Mouse (Mus musculus): ENCODE data around the gene Snapc3. TPM values are rescaled to one million over a fixed set of nuclear protein-coding genes. Genes with fewer than 3 reads are reported as not detected.
A peak's percentile ranks its signal among the peaks of the same experiment; 100 is the strongest.

Gene Snapc3
- polyA plus RNA-seq, 1 experiment from 2014 or later, result 63.1 TPM

GRCm38 (mm10) chr4:83385091-83385490 is 32.4 kb upstream of the Snapc3 start:
- no peak for DNase-seq (ENCODE audit: low spot score)
- Histone ChIP-seq H3K27me3 (ENCODE audit: control insufficient read depth, insufficient read depth, low read length) (no peaks in the 10 kb centered on the region), H3K27ac (replicated peaks; ENCODE audit: low read depth, low read length) (no peak overlapping the region), H3K9me3 (replicated peaks; ENCODE audit: control insufficient read depth, low read length) (no peaks in the 10 kb centered on the region), H3K9ac (replicated peaks; ENCODE audit: low read length) (no peak overlapping the region), H3K4me3 (ENCODE audit: low read depth, low read length) (no peak overlapping the region), H3K4me2 (ENCODE audit: low read depth, low read length) (no peak overlapping the region), H3K36me3 (replicated peaks; ENCODE audit: control insufficient read depth, insufficient read depth, low read depth, low read length) (no peaks in the 10 kb centered on the region), H3K4me1 (ENCODE audit: control insufficient read depth, insufficient read depth, low read length) (no peaks in the 10 kb centered on the region)
- no peak for ATAC-seq (replicated peaks; ENCODE audit: insufficient number of reproducible peaks, low FRiP score, low TSS enrichment, low read depth)

- ATAC-seq (replicated peaks; ENCODE audit: insufficient number of reproducible peaks, low FRiP score, low TSS enrichment, low read depth) (no peak), DNase-seq (ENCODE audit: low spot score) (no peak)
- H3K9ac ChIP-seq (replicated peaks; ENCODE audit: low read length), result no peak overlapping the region
- no peaks in the 10 kb centered on the region for H3K4me1 ChIP-seq (ENCODE audit: control insufficient read depth, insufficient read depth, low read length)
- H3K27ac ChIP-seq (replicated peaks; ENCODE audit: low read depth, low read length), result no peak overlapping the region
- no peaks in the 10 kb centered on the region for H3K27me3 ChIP-seq (ENCODE audit: control insufficient read depth, insufficient read depth, low read length)
- no peaks in the 10 kb centered on the region for H3K36me3 ChIP-seq (replicated peaks; ENCODE audit: control insufficient read depth, insufficient read depth, low read depth, low read length)
- no peak overlapping the region for H3K4me2 ChIP-seq (ENCODE audit: low read depth, low read length)
- no peaks in the 10 kb centered on the region for H3K9me3 ChIP-seq (replicated peaks; ENCODE audit: control insufficient read depth, low read length)
- WGBS, result 61% methylated on average over 2 of the region's 2 CpGs
- H3K4me3 ChIP-seq (ENCODE audit: low read depth, low read length), result no peak overlapping the region
Observed at GRCm38 (mm10) chr4:83390551-83390950, 27.0 kb upstream of the Snapc3 start.

- Histone ChIP-seq H3K4me2 (ENCODE audit: low read depth, low read length) (no peak overlapping the region), H3K9me3 (replicated peaks; ENCODE audit: control insufficient read depth, low read length) (no peaks in the 10 kb centered on the region), H3K9ac (replicated peaks; ENCODE audit: low read length) (no peak overlapping the region), H3K4me1 (ENCODE audit: control insufficient read depth, insufficient read depth, low read length) (no peaks in the 10 kb centered on the region), H3K4me3 (ENCODE audit: low read depth, low read length) (no peak overlapping the region), H3K27me3 (ENCODE audit: control insufficient read depth, insufficient read depth, low read length) (no peaks in the 10 kb centered on the region), H3K36me3 (replicated peaks; ENCODE audit: control insufficient read depth, insufficient read depth, low read depth, low read length) (no peaks in the 10 kb centered on the region), H3K27ac (replicated peaks; ENCODE audit: low read depth, low read length) (no peak overlapping the region)
- DNase-seq (ENCODE audit: low spot score) (no peak), ATAC-seq (replicated peaks; ENCODE audit: insufficient number of reproducible peaks, low FRiP score, low TSS enrichment, low read depth) (no peak)
- 23% methylated on average over 3 of the region's 3 CpGs for WGBS
Observed at GRCm38 (mm10) chr4:83391956-83392355, 25.6 kb upstream of the Snapc3 start.

- Histone ChIP-seq H3K4me2 (ENCODE audit: low read depth, low read length) (no peak overlapping the region), H3K36me3 (replicated peaks; ENCODE audit: control insufficient read depth, insufficient read depth, low read depth, low read length) (no peaks in the 10 kb centered on the region), H3K9me3 (replicated peaks; ENCODE audit: control insufficient read depth, low read length) (no peaks in the 10 kb centered on the region), H3K27me3 (ENCODE audit: control insufficient read depth, insufficient read depth, low read length) (no peaks in the 10 kb centered on the region), H3K4me3 (ENCODE audit: low read depth, low read length) (no peak overlapping the region), H3K9ac (replicated peaks; ENCODE audit: low read length) (no peak overlapping the region), H3K4me1 (ENCODE audit: control insufficient read depth, insufficient read depth, low read length) (no peaks in the 10 kb centered on the region), H3K27ac (replicated peaks; ENCODE audit: low read depth, low read length) (no peak overlapping the region)
- ATAC-seq (replicated peaks; ENCODE audit: insufficient number of reproducible peaks, low FRiP score, low TSS enrichment, low read depth) (no peak), DNase-seq (ENCODE audit: low spot score) (no peak)
- 86% methylated on average over 1 of the region's 1 CpGs for WGBS
Observed at GRCm38 (mm10) chr4:83393733-83394132, 23.8 kb upstream of the Snapc3 start.

- DNase-seq (ENCODE audit: low spot score), result no peak
- H3K4me2 ChIP-seq (ENCODE audit: low read depth, low read length), result no peak overlapping the region
- ATAC-seq (replicated peaks; ENCODE audit: insufficient number of reproducible peaks, low FRiP score, low TSS enrichment, low read depth), result no peak
- no peak overlapping the region for H3K4me3 ChIP-seq (ENCODE audit: low read depth, low read length)
- H3K27ac ChIP-seq (replicated peaks; ENCODE audit: low read depth, low read length), result no peak overlapping the region
- H3K27me3 ChIP-seq (ENCODE audit: control insufficient read depth, insufficient read depth, low read length), result no peaks in the 10 kb centered on the region
- H3K9me3 ChIP-seq (replicated peaks; ENCODE audit: control insufficient read depth, low read length), result no peaks in the 10 kb centered on the region
- no peak overlapping the region for H3K9ac ChIP-seq (replicated peaks; ENCODE audit: low read length)
- no peaks in the 10 kb centered on the region for H3K36me3 ChIP-seq (replicated peaks; ENCODE audit: control insufficient read depth, insufficient read depth, low read depth, low read length)
- H3K4me1 ChIP-seq (ENCODE audit: control insufficient read depth, insufficient read depth, low read length), result no peaks in the 10 kb centered on the region
- WGBS, result 97% methylated on average over 4 of the region's 4 CpGs
Observed at GRCm38 (mm10) chr4:83396346-83396745, 21.2 kb upstream of the Snapc3 start.

- Histone ChIP-seq H3K4me3 (ENCODE audit: low read depth, low read length) (no peak overlapping the region), H3K27ac (replicated peaks; ENCODE audit: low read depth, low read length) (no peak overlapping the region), H3K9me3 (replicated peaks; ENCODE audit: control insufficient read depth, low read length) (no peaks in the 10 kb centered on the region), H3K27me3 (ENCODE audit: control insufficient read depth, insufficient read depth, low read length) (no peaks in the 10 kb centered on the region), H3K4me2 (ENCODE audit: low read depth, low read length) (no peak overlapping the region), H3K4me1 (ENCODE audit: control insufficient read depth, insufficient read depth, low read length) (no peaks in the 10 kb centered on the region), H3K36me3 (replicated peaks; ENCODE audit: control insufficient read depth, insufficient read depth, low read depth, low read length) (no peaks in the 10 kb centered on the region), H3K9ac (replicated peaks; ENCODE audit: low read length) (no peak overlapping the region)
- 62% methylated on average over 9 of the region's 9 CpGs for WGBS
- DNase-seq (ENCODE audit: low spot score) (no peak), ATAC-seq (replicated peaks; ENCODE audit: insufficient number of reproducible peaks, low FRiP score, low TSS enrichment, low read depth) (no peak)
Observed at GRCm38 (mm10) chr4:83396996-83397770, 20.3 kb upstream of the Snapc3 start.

- ATAC-seq (replicated peaks; ENCODE audit: insufficient number of reproducible peaks, low FRiP score, low TSS enrichment, low read depth) (no peak), DNase-seq (ENCODE audit: low spot score) (peak; percentile 11)
- H3K4me1 ChIP-seq (ENCODE audit: control insufficient read depth, insufficient read depth, low read length), result no peaks in the 10 kb centered on the region
- no peaks in the 10 kb centered on the region for H3K27me3 ChIP-seq (ENCODE audit: control insufficient read depth, insufficient read depth, low read length)
- H3K4me2 ChIP-seq (ENCODE audit: low read depth, low read length), result no peak overlapping the region
- no peak overlapping the region for H3K27ac ChIP-seq (replicated peaks; ENCODE audit: low read depth, low read length)
- H3K9me3 ChIP-seq (replicated peaks; ENCODE audit: control insufficient read depth, low read length), result no peaks in the 10 kb centered on the region; the same call in 1 of the 2 replicates
- no peak overlapping the region for H3K9ac ChIP-seq (replicated peaks; ENCODE audit: low read length)
- 89% methylated on average over 2 of the region's 2 CpGs for WGBS
- H3K4me3 ChIP-seq (ENCODE audit: low read depth, low read length), result no peak overlapping the region
- H3K36me3 ChIP-seq (replicated peaks; ENCODE audit: control insufficient read depth, insufficient read depth, low read depth, low read length), result no peaks in the 10 kb centered on the region
Observed at GRCm38 (mm10) chr4:83398527-83398926, 19.0 kb upstream of the Snapc3 start.

GRCm38 (mm10) chr4:83400691-83401595 is 16.6 kb upstream of the Snapc3 start:
- H3K27me3 ChIP-seq (ENCODE audit: control insufficient read depth, insufficient read depth, low read length), result no peaks in the 10 kb centered on the region
- no peak overlapping the region for H3K4me2 ChIP-seq (ENCODE audit: low read depth, low read length)
- no peaks in the 10 kb centered on the region for H3K36me3 ChIP-seq (replicated peaks; ENCODE audit: control insufficient read depth, insufficient read depth, low read depth, low read length)
- no peak for ATAC-seq (replicated peaks; ENCODE audit: insufficient number of reproducible peaks, low FRiP score, low TSS enrichment, low read depth)
- WGBS, result 84% methylated on average over 7 of the region's 7 CpGs
- H3K4me1 ChIP-seq (ENCODE audit: control insufficient read depth, insufficient read depth, low read length), result no peaks in the 10 kb centered on the region
- H3K27ac ChIP-seq (replicated peaks; ENCODE audit: low read depth, low read length), result no peak overlapping the region
- no peak overlapping the region for H3K9ac ChIP-seq (replicated peaks; ENCODE audit: low read length)
- no peak overlapping the region for H3K4me3 ChIP-seq (ENCODE audit: low read depth, low read length)
- DNase-seq (ENCODE audit: low spot score), result no peak
- H3K9me3 ChIP-seq (replicated peaks; ENCODE audit: control insufficient read depth, low read length), result no peaks in the 10 kb centered on the region; the same call in 1 of the 2 replicates

Data from embryonic facial prominence, embryonic 11.5 days (tissue).